Mouse (Mus musculus): Measurements from ENCODE around the gene Bbs5. TPM values are rescaled to one million over a fixed set of nuclear protein-coding genes. Genes with fewer than 3 reads are reported as not detected.

Bbs5 gene
- polyA plus RNA-seq (2017; shearing (Covaris generic)), result under 1 TPM in 1 of 2 experiments, not detected in 1; 0.50 TPM

GRCm38 (mm10) chr2:69646726-69647490 lies at the start of gene Bbs5:
Bbs5 (plus strand) TSS chr2:69647171.

GRCm38 (mm10) chr2:69669853-69670252 lies 22.9 kb downstream of the Bbs5 start, which contains the start of gene Klhl41:
Klhl41 (plus strand) TSS chr2:69670120.

GRCm38 (mm10) chr2:69712981-69713625 lies 66.1 kb downstream of the Bbs5 start, which contains the start of gene Fastkd1:
Fastkd1 (minus strand) TSS chr2:69713516.

Other genes with a start within 250 kb of the Bbs5 start
- under 1 TPM in 1 of 2 experiments, not detected in 1; 0.17 TPM for gene Lrp2, start 61.1 kb upstream of the Bbs5 start, polyA plus RNA-seq (2017; shearing (Covaris generic))
- not detected for gene Klhl41, start 22.9 kb downstream of the Bbs5 start, polyA plus RNA-seq (2017; shearing (Covaris generic))
- gene Fastkd1, start 66.3 kb downstream of the Bbs5 start, polyA plus RNA-seq (2017; shearing (Covaris generic)), result 10 to 100 TPM in 1 of 2 experiments, 1 to 10 TPM in 1; 6.5 to 11.7 TPM
- 100 to 1,000 TPM; 173 to 213 TPM for gene Ppig, start 75.4 kb downstream of the Bbs5 start, polyA plus RNA-seq (2017; shearing (Covaris generic))
- 1 to 10 TPM; 2.0 to 3.7 TPM for gene Ccdc173, start 142.4 kb downstream of the Bbs5 start, polyA plus RNA-seq (2017; shearing (Covaris generic))
- gene Phospho2, start 142.5 kb downstream of the Bbs5 start, polyA plus RNA-seq (2017; shearing (Covaris generic)), result 10 to 100 TPM; 31.2 to 37.8 TPM
- under 1 TPM in 1 of 2 experiments, not detected in 1; 0.27 TPM for gene Klhl23, start 174.8 kb downstream of the Bbs5 start, polyA plus RNA-seq (2017; shearing (Covaris generic))
- 100 to 1,000 TPM; 349 to 359 TPM for gene Ssb, start 214.4 kb downstream of the Bbs5 start, polyA plus RNA-seq (2017; shearing (Covaris generic))
- 10 to 100 TPM; 28.1 to 36.4 TPM for gene Mettl5, start 238.4 kb downstream of the Bbs5 start, polyA plus RNA-seq (2017; shearing (Covaris generic))

All from activated CD4-positive, CD25-positive, alpha-beta regulatory T cell (primary cell).